20 mouse cellular contexts compared by ENCODE assay signal in the genomic region with DNA sequence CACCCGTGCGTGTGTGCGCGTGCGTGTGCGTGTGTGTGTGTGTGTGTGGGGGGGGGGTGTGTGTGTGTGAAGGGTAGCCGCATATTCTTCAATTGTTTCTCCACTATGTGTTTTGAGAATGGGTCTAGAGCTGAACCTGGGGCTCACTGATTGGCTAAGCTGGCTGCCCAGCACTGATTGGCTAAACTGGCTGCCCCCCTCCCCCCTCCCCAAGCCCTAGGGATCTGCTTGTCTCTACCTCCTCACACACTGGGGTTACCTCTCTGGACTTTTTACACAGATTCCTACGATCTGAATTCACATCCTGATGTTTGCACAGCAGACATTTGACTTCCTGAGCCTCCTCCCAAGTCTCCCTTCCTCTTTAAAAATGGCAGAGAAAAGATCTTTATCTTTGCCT.
"Had no signal": no experiment of that assay in that cellular context is flagged by ENCODE, and none has a peak within 500 bp of the region (broad histone marks: within the 10 kb centered on the region; RNA-seq: fewer than 3 reads in every experiment).

No protein-coding gene starts in this region.

- ATAC-seq: liver, postnatal 0 days; lung, postnatal 0 days had no signal

- H3K27ac ChIP-seq: limb, embryonic 12.5 days; liver, embryonic 14.5 days; macrophage; midbrain, embryonic 12.5 days; neural tube, embryonic 12.5 days; neural tube, embryonic 15.5 days; stomach, postnatal 0 days had no signal

- H3K9me3 ChIP-seq: limb, embryonic 12.5 days; limb, embryonic 15.5 days; midbrain, embryonic 12.5 days; neural tube, embryonic 12.5 days; neural tube, embryonic 15.5 days had no signal

- H3K4me1 ChIP-seq: neural tube, embryonic 12.5 days had no signal

- DNase-seq: kidney, postnatal 14 days; left cerebral cortex, postnatal 4 days; liver, postnatal 0 days; lung, embryonic 14.5 days; right cerebral cortex, adult 18-20 months; right cerebral cortex, postnatal 14 days; right cerebral cortex, postnatal 4 days; thymus, adult 2 months; thymus, postnatal 14 days; thymus, postnatal 4 days had no signal

- H3K9ac ChIP-seq: limb, embryonic 12.5 days; limb, embryonic 15.5 days; liver, embryonic 14.5 days; liver, postnatal 0 days; lung, embryonic 14.5 days; midbrain, embryonic 12.5 days; neural tube, embryonic 12.5 days; neural tube, embryonic 15.5 days had no signal

- H3K4me2 ChIP-seq: limb, embryonic 12.5 days; limb, embryonic 15.5 days; liver, embryonic 11.5 days; lung, embryonic 14.5 days; midbrain, embryonic 12.5 days; neural tube, embryonic 12.5 days; neural tube, embryonic 15.5 days had no signal

- H3K4me3 ChIP-seq: limb, embryonic 12.5 days; limb, embryonic 15.5 days; midbrain, embryonic 12.5 days; neural tube, embryonic 12.5 days; neural tube, embryonic 15.5 days had no signal

- H3K27me3 ChIP-seq: limb, embryonic 12.5 days; limb, embryonic 15.5 days; neural tube, embryonic 12.5 days; neural tube, embryonic 15.5 days had no signal

- H3K36me3 ChIP-seq: limb, embryonic 12.5 days; limb, embryonic 15.5 days; midbrain, embryonic 12.5 days; neural tube, embryonic 12.5 days; neural tube, embryonic 15.5 days had no signal
